Mouse (Mus musculus) hindbrain, embryonic 16.5 days (tissue): ENCODE measurements around the gene Zmym6. TPM values are rescaled to one million over a fixed set of nuclear protein-coding genes. Genes with fewer than 3 reads are reported as not detected.

Experiments used
- ATAC-seq: fragments of 200-750 bp; cut with Nextera tagmentation; 2 replicates; pipeline ENCODE4 v1.8.0; 2017; ENCODE audit warnings: moderate TSS enrichment, moderate library complexity
- H3K27ac ChIP-seq: fragments of 300-500 bp; sonication (generic); 2 replicates; pipeline ENCODE4 v1.5.1; 2014; ENCODE audit warnings: low read depth, mild to moderate bottlenecking, control low read depth, low read length, moderate library complexity
- H3K27me3 ChIP-seq: fragments of 300-500 bp; sonication (generic); replicated peaks from 2 replicates; pipeline ENCODE4 v1.6.1; 2014; ENCODE audit warnings: low read length; ENCODE audit not compliant: control insufficient read depth, insufficient read depth
- H3K36me3 ChIP-seq: fragments of 300-500 bp; sonication (generic); 2 replicates; pipeline ENCODE4 v1.6.1; 2014; ENCODE audit warnings: mild to moderate bottlenecking, low read length, moderate library complexity, mixed read lengths; ENCODE audit not compliant: control insufficient read depth, insufficient read depth
- H3K4me1 ChIP-seq: fragments of 300-500 bp; sonication (generic); 2 replicates; pipeline ENCODE4 v1.6.1; 2014; ENCODE audit warnings: low read depth, low read length; ENCODE audit not compliant: control insufficient read depth, insufficient read depth
- H3K4me2 ChIP-seq: fragments of 300-500 bp; sonication (generic); 2 replicates; pipeline ENCODE4 v1.6.1; 2014; ENCODE audit warnings: mild to moderate bottlenecking, low read length, control low read depth, moderate library complexity
- H3K4me3 ChIP-seq: fragments of 300-500 bp; sonication (generic); 2 replicates; pipeline ENCODE4 v1.5.1; 2014; ENCODE audit warnings: mild to moderate bottlenecking, low read length, control low read depth, moderate library complexity
- H3K9ac ChIP-seq: fragments of 300-500 bp; sonication (generic); 2 replicates; pipeline ENCODE4 v1.6.1; 2014; ENCODE audit warnings: low read depth, mild to moderate bottlenecking, control low read depth, low read length, moderate library complexity
- H3K9me3 ChIP-seq: fragments of 300-500 bp; sonication (generic); 2 replicates; pipeline ENCODE4 v1.6.1; 2014; ENCODE audit warnings: mild to moderate bottlenecking, low read length, moderate library complexity; ENCODE audit not compliant: control insufficient read depth
- WGBS: fragments of 180-500 bp; shearing (Covaris S2); extraction: QIAGEN DNeasy Blood & Tissue Kit; methylation state at CpG from one replicate; pipeline ENCODE4 v1.1.7; 2014; 5-methylcytosine and 5-hydroxymethylcytosine counted together
- polyA plus RNA-seq: library from polyadenylated mRNA; unstranded; fragments of >200 nt; fragmentation: Nextera tagmentation; extraction: Ambion mirVana; gene quantifications from 2 replicates; pipeline ENCODE4 v1.2.1, GENCODE M21; 2015

Zmym6 gene
- polyA plus RNA-seq, 1 experiment from 2014 or later: 30.6 TPM

DNA sequence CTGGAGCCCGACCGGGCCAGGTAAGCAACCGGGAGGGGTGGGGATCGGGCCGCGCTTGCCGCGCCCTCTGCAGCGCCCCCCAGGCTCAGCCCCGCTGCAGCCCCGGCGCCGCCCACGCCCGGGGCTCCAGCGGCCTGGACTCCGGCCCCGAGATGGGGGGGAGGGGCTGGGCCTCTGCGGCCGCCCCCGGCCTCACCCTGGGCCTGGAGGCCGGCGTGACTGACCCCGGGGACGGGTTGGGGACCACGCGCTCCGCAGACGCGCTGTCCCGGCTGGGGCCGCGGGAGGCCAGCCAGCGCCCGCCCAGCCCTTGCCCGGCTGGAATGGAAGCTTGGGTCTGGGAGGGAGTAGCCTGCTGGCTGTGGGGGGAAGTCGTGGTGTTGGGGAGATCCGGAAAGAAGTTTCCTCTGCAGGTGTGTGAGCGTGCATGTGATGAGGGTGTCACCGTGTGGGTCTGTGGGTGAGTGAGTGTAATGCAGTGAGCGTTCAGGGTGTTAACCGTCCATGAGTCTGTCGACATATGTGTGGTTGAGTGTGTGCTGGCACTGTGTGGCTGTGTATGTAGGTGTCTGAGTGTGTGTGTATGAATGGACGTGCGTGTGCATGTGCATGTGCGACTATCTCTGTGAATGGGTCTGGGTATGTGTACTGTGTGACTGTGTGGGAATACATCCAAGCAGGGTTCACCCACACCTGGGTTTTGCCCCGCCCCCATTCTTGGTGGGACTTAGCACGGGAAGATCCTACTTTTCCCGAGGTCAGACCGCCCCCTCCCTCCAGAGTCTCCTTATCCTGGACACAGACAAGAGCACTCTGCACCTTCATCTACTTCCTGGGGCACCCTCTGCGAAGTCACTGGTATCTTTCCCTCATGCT lies 92.4 kb downstream of the Zmym6 start:
- whole genome bisulfite sequencing: 2% methylated on average over 27 of the region's 51 CpGs
- H3K4me1 ChIP-seq: peaks cover 36% of the 10 kb centered on the region
- peak overlapping the region; percentile 85 for H3K9ac ChIP-seq

GRCm38 (mm10) chr4:127170866-127171265 lies 93.7 kb downstream of the Zmym6 start:
- no peak for ATAC-seq
- H3K27me3 ChIP-seq: no peaks in the 10 kb centered on the region
- H3K4me1 ChIP-seq: peaks cover 36% of the 10 kb centered on the region
- peak overlapping the region; percentile 86 for H3K4me2 ChIP-seq
- 14% methylated on average over 5 of the region's 5 CpGs for WGBS
- H3K9ac ChIP-seq: no peak overlapping the region
- H3K9me3 ChIP-seq: no peaks in the 10 kb centered on the region
- no peaks in the 10 kb centered on the region for H3K36me3 ChIP-seq
- no peak overlapping the region for H3K27ac ChIP-seq
- no peak overlapping the region for H3K4me3 ChIP-seq

More for the DNA sequence above, 92.4 kb downstream of the Zmym6 start:
- Histone ChIP-seq H3K9me3 (no peaks in the 10 kb centered on the region), H3K4me2 (peak overlapping the region; percentile 86), H3K27me3 (no peaks in the 10 kb centered on the region), H3K27ac (peak overlapping the region; percentile 86), H3K4me3 (peak overlapping the region; percentile 85), H3K36me3 (no peaks in the 10 kb centered on the region)
- peak; percentile 51 for ATAC-seq

DNA sequence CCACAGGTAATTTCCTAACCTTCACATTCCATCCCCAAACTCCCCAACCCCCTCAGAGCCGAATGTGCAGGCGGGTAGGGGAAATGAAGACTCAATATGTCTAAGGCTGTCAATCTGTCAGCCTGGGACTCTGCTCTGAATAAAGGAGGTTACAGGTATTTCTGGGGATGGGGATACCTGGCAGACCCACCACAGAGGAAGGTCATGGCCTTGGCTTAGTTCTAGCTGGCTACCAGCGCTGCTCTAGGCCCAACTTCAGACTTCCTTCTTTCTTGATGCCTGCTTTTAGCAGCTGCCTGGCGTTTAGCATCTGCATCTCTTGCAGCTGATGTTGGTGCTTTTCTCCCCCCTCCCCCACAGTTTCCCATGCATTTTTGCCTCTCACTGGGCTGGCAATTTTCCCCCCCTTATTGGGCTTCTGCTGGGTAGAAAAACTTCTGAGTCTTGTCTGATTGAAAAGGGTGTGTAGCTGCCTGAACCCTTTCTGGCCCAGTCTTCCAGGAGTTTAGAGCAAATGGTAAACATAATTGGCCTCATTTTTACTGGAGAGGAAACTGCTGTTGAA lies 94.2 kb downstream of the Zmym6 start:
- peak overlapping the region; percentile 8; the same call in 1 of the 2 replicates for H3K4me3 ChIP-seq
- no peaks in the 10 kb centered on the region for H3K27me3 ChIP-seq
- peak overlapping the region; percentile 7; the same call in 1 of the 2 replicates for H3K9ac ChIP-seq
- no peaks in the 10 kb centered on the region for H3K36me3 ChIP-seq
- H3K27ac ChIP-seq: peak overlapping the region; percentile 25; the same call in 1 of the 2 replicates
- WGBS: 53% methylated on average over 4 of the region's 4 CpGs
- no peaks in the 10 kb centered on the region for H3K9me3 ChIP-seq
- H3K4me1 ChIP-seq: peaks cover 36% of the 10 kb centered on the region
- H3K4me2 ChIP-seq: peak overlapping the region; percentile 86
- no peak for ATAC-seq

DNA sequence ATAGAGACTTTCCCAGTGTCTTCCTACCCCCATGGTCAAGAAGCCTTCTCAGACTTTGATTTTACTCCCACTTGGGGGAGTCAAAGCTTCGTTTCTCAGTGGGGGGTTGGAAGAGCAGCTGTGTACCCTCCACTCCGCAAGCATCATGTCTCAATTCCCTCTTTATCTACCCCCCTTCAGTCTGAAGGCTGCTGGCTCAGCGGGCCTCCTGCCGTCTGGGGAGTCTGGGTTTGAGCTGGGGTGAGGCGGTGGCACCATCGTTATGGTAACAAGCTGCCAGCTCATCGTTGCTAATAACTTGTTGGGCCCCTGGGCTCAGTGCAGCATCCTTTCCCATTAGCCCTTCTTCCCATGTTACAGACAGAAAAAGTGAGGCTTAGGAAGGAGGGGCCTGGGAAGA lies 94.9 kb downstream of the Zmym6 start:
- no peak for ATAC-seq
- Histone ChIP-seq H3K27me3 (no peaks in the 10 kb centered on the region), H3K4me3 (0 out of 2 replicates have a peak overlapping the region, but pooled peaks have one; percentile 8), H3K36me3 (no peaks in the 10 kb centered on the region), H3K4me1 (peaks cover 36% of the 10 kb centered on the region), H3K9me3 (no peaks in the 10 kb centered on the region), H3K4me2 (peak overlapping the region; percentile 42; the same call in 1 of the 2 replicates), H3K9ac (no peak overlapping the region; the same call in 1 of the 2 replicates), H3K27ac (no peak overlapping the region)
- WGBS: 13% methylated on average over 7 of the region's 7 CpGs

GRCm38 (mm10) chr4:127172614-127173013 lies 95.4 kb downstream of the Zmym6 start:
- Histone ChIP-seq H3K36me3 (no peaks in the 10 kb centered on the region), H3K4me1 (peaks cover 34% of the 10 kb centered on the region), H3K9ac (peak overlapping the region; percentile 0; the same call in 1 of the 2 replicates), H3K27me3 (no peaks in the 10 kb centered on the region), H3K4me2 (peak overlapping the region; percentile 42; the same call in 1 of the 2 replicates), H3K4me3 (no peak overlapping the region), H3K9me3 (no peaks in the 10 kb centered on the region), H3K27ac (no peak overlapping the region)
- 70% methylated on average over 4 of the region's 4 CpGs for WGBS
- no peak for ATAC-seq

GRCm38 (mm10) chr4:127173461-127173860 lies 96.3 kb downstream of the Zmym6 start:
- no peak overlapping the region for H3K4me3 ChIP-seq
- H3K9ac ChIP-seq: 0 out of 2 replicates have a peak overlapping the region, but pooled peaks have one; percentile 28
- H3K36me3 ChIP-seq: no peaks in the 10 kb centered on the region
- no peak for ATAC-seq
- no peaks in the 10 kb centered on the region for H3K27me3 ChIP-seq
- no peaks in the 10 kb centered on the region for H3K9me3 ChIP-seq
- peaks cover 29% of the 10 kb centered on the region for H3K4me1 ChIP-seq
- 9% methylated on average over 8 of the region's 8 CpGs for WGBS
- peak overlapping the region; percentile 42 for H3K4me2 ChIP-seq
- no peak overlapping the region for H3K27ac ChIP-seq

Other genes with a start within 250 kb of the Zmym6 start
- gene Zmym4, start 109.2 kb upstream of the Zmym6 start, polyA plus RNA-seq: 23.2 and 25.5 TPM in 2 replicates
- gene Sfpq, start 56.1 kb upstream of the Zmym6 start, polyA plus RNA-seq: 46.2 and 50.7 TPM in 2 replicates
- gene Zmym1, start 16.2 kb upstream of the Zmym6 start, polyA plus RNA-seq: 24.5 and 28.4 TPM in 2 replicates
- 16.9 and 17.5 TPM in 2 replicates for gene Tmem35b, start 46.3 kb downstream of the Zmym6 start, polyA plus RNA-seq
- gene Dlgap3, start 91.8 kb downstream of the Zmym6 start, polyA plus RNA-seq: 21.0 and 22.3 TPM in 2 replicates
- gene Smim12, start 166.4 kb downstream of the Zmym6 start, polyA plus RNA-seq: 61.4 and 61.6 TPM in 2 replicates
- gene Gja4, start 236.7 kb downstream of the Zmym6 start, polyA plus RNA-seq: 20.4 and 26.1 TPM in 2 replicates